Mouse (Mus musculus) gastrocnemius, postnatal 25 days (tissue): ENCODE measurements around the gene Gm28845. TPM values are rescaled to one million over a fixed set of nuclear protein-coding genes. Genes with fewer than 3 reads are reported as not detected.
"Not testable (repeated sequence)": the region's sequence is repeated elsewhere in the genome, so short reads cannot be mapped to it uniquely, and the experiment has no call there.

ENCODE experiments used
- DNase-seq: peaks from one replicate; pipeline ENCODE4 v3.0.0; 2022
- total RNA-seq, 2 experiments: library from RNA; stranded (reverse); gene quantifications; 1 replicate in 1 of 2; 2 replicates in 1 of 2; pipeline ENCODE4 v1.2.3; 2021

The Gm28845 gene
- total RNA-seq, 2 experiments from 2014 or later: not detected

DNA sequence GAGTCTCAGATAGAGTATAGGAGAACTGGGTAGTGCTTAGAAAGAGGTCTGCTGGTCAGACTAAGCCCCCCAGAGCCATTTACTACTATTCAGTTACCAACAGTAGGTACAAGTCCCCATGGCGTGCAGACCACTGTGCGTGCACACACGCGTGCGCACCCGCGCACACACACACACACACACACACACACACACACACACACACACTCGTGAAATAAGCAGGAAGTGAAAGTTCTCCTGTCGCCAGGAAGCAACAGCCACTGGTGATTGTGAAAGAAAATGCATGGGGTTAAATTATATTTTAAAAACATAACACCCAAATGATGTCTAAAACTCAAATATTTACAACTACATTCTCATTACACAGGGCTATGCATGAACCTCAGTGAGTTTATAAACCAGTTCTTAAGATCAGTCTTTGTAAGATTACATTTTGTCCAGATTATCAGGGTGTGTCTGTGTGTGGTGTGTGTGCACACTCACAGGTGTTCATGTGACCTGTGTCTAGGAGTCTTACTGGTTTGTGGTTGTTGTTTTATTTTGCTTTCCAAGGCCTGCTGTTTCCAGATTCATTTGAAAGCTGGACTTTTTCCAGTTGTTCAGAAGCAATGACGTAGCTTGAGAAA lies 11.6 kb downstream of the Gm28845 start:
- no peak for DNase-seq

DNA sequence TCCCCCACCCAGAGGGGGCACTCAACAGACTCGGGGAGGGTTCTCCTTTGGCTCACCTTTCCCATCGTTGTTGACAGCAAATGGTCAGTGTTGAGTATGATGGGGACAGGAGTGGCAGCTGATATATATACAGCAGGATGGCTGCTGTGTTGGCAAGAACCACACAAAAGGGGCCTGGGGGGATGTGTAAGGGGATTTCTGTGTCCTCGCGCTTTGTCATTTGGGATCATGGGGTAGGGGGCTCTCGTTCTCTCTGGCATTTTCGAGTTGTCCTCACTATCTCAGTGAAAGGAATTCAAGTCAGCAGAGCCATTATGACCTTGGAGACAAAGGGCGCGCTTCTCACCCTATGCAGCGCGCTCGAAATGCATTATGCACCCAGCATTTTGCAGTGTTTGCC lies 16.1 kb downstream of the Gm28845 start, which contains the start of gene Cryga:
Cryga (minus strand) TSS at position 101 of the 400 bp plus-strand sequence.
- no peak for DNase-seq

DNA sequence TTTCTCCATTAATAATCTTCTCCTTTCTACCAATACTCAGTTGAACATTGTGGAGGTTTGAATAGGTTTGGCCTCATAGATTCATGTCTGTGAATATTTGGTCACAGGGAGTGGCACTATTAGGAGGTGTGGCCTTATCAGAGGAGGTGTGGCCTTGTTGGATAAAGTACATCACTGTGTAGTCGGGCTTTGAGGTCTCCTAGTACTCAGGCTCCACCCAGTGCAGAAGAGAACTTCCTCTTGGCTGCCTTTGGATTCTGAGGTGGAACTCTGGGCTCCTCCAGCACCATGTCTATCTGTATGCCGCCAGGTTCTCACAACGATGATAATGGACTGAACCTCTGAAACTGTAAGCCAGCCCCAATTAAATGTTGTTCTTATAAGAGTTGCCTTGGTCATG lies 22.4 kb downstream of the Gm28845 start:
- DNase-seq: no peak

DNA sequence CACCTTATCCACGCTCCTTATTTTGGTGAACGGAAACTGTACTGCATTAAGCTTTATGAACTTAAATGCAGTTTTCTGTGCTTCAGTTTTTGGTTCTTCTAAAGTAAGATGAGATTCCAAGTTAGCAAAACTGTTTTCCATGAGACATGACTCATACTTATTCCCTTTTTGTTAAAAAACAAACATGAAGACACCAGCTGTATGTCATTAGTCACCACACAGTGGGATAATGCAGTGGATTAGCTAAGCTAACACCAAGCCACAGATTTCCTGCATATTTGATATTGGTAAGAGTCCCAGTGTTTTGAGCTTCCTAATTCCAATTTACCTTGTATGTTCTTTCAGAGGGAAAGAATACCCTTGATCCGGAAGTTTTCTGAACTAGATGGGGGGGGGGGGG lies 27.8 kb downstream of the Gm28845 start:
- no peak for DNase-seq

DNA sequence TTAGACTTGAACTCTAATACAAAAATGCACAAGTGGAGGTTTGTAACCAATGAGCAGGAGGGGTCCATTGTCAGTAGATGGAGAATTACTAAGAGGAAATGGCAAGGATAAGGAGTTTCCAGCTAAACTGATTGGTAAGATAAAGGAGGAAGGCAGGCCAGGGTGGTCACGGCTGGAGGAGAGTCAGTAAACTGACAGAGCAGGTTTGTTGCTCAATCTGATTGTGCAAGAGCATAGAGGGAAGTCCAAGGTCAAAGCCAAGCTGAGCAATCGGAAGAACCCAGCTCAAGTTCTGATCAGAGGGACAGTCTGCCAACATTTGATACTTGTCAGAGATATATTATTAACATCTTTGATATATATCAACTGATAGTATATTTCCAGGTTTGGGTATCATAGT lies 29.0 kb downstream of the Gm28845 start:
- DNase-seq: peak; percentile 17

DNA sequence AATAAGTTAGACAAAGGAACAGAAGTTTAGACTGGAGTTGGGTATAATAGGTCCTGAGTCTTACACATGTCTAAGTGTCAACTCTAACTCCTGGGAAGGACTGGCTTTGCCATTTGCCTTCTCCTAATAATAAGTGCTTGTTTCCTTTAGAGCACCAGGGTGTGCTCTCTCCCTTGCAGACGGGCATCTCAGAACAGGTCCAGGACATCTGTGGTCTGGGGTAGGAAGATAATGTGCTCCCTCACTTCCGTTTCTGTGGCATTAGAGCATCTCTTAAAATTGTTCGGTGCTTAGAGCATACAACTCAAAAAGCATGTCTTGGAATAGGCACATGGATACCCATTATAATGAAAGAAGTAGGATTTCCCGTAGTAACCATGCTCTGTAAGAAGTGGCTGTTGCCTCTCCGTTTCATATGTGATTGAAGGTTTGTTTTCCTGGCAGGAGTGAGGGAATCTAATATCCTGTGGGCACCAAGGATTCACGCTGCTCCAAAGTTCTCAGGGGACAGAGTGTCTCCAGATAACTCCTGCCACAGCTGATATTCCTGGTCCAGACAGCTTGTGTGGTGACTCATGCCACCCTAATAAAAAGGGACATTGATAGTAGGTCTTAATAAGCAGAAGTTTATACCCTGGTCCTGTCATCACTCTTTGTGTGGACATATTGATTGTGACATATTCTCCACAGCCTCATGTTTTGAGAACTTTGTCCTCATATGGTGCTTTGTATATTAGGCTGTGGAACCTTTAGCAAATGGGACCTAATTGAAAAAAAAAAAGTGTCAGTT lies 30.6 kb downstream of the Gm28845 start:
- DNase-seq: peak; percentile 33

DNA sequence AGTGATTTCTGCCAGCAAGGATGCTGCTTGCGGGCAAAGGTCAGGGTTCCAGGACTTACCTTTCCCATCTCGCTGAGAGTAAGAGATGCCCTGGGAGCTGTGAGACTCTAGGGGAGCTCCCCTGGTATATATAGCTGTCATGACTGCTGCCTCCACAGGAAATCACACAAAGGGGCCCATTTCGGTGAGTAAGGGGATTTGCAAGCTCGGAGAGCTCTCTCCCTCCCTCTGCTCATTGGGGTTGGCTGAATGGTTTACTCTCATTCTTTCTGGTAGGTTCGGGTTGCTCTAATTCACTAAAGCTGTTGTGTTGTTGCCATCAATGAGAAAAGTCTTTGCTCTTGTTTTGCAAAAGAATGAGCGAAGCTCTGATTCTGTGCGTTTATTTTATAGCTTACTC lies 37.2 kb downstream of the Gm28845 start, which contains the start of gene Crygb:
Crygb (minus strand) TSS at position 101 of the 400 bp plus-strand sequence.
- no peak for DNase-seq

DNA sequence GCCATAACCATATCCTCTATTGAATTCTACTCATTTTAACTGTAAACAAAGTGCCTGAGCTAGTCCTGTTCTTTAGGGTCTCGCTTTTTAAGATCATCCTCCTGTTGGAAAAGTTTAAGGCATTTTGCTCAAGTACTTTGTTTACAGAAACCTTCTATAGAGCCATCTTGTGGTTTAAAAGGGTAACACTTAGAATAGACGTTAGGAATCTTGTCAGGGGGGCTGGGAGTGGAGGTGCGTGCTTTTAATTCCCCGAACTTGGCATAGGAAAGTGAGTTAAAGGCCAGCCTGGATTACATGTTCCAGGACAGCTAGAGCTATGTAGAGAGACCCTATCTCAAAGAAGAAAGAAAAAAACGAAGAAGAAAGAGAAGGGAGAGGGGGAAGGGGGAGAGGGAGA lies 43.8 kb downstream of the Gm28845 start:
- DNase-seq: no peak

DNA sequence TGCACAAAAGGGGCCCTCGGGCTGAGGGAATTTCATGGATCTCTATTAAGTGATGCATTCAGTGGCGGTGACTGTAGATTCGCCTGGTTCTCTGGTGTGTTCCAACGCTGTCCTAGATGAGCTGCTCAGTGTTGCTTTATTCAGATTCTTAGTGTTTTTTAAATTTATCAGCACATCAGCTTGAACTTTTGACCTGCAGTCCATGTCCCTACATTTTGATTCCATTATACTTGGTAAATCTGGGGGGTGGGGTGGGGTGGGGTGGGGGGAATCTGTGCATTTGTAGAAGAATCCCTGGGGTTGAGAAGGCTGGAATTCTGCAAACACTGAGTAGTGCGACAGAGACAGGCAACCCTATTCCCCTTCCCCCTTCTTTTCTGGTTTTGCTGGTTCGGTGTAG lies 45.8 kb downstream of the Gm28845 start, which contains the start of gene Crygc:
Crygc (minus strand) TSS at position 101 of the 400 bp plus-strand sequence.
- no peak for DNase-seq

DNA sequence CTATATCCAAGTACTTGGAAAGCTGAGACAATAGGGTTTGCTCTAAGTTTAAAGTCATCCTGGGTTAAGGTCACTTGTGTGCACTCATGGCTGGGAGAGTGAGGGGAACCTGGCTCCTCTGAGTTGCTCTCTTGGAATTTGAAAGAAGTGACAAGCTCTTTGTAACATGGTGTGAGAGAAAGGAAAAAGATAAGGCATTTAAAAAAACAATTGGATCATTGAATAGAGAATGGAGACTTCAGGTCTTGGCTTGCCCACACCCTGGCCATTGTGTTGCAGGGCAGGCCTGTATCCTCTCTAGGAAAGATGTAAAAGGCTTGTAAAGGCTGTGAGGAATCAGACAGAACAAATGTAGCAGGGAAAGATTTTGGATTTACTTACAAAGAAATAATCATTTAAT lies 51.5 kb downstream of the Gm28845 start:
- DNase-seq: no peak

DNA sequence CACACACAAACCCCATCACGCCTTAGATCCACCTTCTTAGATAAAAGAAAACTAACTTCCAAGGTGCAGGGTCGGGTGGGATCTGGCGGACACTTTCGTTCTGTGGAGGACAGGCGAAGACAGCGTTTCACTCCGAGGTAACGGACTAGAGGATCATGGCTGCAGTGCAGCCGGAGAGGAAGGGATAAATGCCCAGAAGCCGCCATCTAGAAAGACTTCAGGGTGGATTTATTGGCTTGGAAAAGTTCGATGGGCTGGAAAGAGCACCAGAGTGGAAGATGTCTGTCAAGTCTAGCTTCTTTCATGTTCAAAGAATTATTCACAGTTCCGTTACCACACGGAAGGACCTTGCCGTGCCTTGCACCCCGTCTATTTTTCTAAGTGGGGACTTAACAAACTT lies 55.2 kb downstream of the Gm28845 start:
- DNase-seq: no peak

DNA sequence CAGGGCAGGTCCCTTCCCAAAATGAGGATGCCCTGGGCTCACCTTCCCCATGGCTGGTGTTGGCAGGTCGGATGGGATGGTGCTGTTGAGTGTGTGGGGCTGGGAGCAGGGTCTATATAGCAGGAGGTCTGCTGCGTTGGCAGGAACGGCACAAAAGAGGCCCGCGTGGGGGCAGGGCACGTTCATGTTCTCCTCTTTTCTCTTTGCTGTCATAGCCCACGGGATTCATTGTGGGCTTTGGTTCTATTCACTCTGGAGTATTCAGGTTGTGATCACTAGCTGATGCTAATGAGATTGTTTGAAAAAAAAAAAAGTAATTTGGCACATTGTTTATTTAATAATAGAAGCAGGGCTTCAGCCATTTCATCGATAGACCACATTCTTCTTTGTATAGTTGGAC lies 56.0 kb downstream of the Gm28845 start, which contains the start of gene Crygd:
Crygd (minus strand) TSS at position 101 of the 400 bp plus-strand sequence.
- no peak for DNase-seq

DNA sequence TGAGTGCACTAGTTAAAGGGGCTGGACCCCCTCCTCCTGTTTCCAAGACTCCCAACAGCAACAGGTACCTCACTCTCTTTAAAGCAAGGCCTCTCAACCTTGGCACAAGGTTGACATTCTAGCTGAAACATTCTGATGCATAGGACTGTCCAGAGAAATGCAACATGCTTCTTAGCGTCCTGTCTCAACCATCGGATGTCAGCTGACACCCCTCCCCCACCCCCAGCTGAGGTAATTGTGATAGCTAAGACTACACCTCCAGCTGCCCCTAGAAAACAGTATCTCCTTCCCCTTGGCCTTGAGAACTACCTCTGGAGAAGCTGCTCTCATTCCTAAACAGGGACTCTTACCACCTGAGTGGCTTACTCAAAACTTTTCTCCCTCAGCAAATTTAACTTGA lies 67.2 kb downstream of the Gm28845 start:
- no peak for DNase-seq

DNA sequence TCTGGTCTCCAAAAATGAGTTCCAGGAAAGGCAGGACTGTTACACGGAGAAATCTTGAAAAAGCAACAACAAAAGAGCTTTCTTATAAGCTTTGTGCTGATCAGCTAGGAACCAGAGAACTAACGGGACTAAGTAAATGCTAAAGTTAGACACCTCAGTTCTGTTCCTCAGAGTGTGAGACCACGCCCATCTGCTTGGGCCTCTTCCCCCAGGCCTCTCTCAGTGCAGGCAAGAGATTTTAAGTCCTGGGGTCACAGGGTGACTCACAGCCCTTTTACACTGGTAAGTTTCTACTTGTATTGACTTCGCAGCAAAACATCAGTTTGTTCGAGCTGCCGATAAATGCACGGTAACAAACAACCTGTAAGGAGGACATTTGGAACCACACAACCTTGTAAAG lies 67.7 kb downstream of the Gm28845 start:
- no peak for DNase-seq

DNA sequence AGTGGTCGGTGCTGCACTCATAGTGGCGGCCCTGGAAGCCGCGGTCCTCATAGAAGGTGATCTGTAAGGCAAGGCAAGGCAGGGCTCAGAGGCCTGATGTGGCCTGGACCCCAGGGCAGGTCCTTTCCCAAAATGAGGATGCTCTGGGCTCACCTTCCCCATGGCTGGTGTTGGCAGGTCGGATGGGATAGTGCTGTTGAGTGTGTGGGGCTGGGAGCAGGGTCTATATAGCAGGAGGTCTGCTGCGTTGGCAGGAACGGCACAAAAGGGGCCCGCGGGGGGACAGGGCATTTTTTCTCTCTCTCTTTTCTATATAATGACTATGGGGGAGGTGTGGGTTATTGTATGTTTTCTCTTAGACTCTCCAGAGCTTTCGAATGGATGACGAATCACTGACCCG lies 68.4 kb downstream of the Gm28845 start, which contains the start of gene Cryge:
Cryge (minus strand) TSS at position 198 of the 400 bp plus-strand sequence.
- DNase-seq: not testable (repeated sequence)

Other genes starting within 250 kb of the Gm28845 start
- 1 to 10 TPM; 5.2 to 5.7 TPM for gene Plekhm3, start 162.7 kb downstream of the Gm28845 start, total RNA-seq
- gene Akr1cl, start 86.8 kb downstream of the Gm28845 start, total RNA-seq: not detected
- gene Cryge, start 68.4 kb downstream of the Gm28845 start, total RNA-seq: not detected
- not detected for gene Crygd, start 56.1 kb downstream of the Gm28845 start, total RNA-seq
- gene Crygc, start 45.9 kb downstream of the Gm28845 start, total RNA-seq: not detected
- not detected for gene Crygb, start 37.3 kb downstream of the Gm28845 start, total RNA-seq
- not detected for gene Cryga, start 16.2 kb downstream of the Gm28845 start, total RNA-seq
- gene D630023F18Rik, start 3.7 kb upstream of the Gm28845 start, total RNA-seq: not detected
- gene Idh1, start 66.9 kb upstream of the Gm28845 start, total RNA-seq: 10 to 100 TPM; 20.9 to 46.4 TPM
- gene Pikfyve, start 67.1 kb upstream of the Gm28845 start, total RNA-seq: 1 to 10 TPM; 7.5 to 7.7 TPM
- not detected for gene Pth2r, start 162.5 kb upstream of the Gm28845 start, total RNA-seq